Mouse (Mus musculus): ENCODE measurements around the gene Dcp1a. TPM values are rescaled to one million over a fixed set of nuclear protein-coding genes. Genes with fewer than 3 reads are reported as not detected.

Gene Dcp1a
- polyA plus RNA-seq, 1 experiment from 2014 or later, result 16.8 TPM

GRCm38 (mm10) chr14:30504990-30505389, 25.7 kb downstream of the Dcp1a start:
- no peak overlapping the region for H3K9ac ChIP-seq (ENCODE audit: low read length)
- no peak overlapping the region for H3K4me3 ChIP-seq (ENCODE audit: low read length)
- no peaks in the 10 kb centered on the region for H3K9me3 ChIP-seq (replicated peaks; ENCODE audit: control insufficient read depth, low read length)
- peaks cover 14% of the 10 kb centered on the region for H3K36me3 ChIP-seq (ENCODE audit: control insufficient read depth, insufficient read depth)
- no peak overlapping the region for H3K27ac ChIP-seq (ENCODE audit: low read length)
- peaks cover 3% of the 10 kb centered on the region; the same call in 1 of the 2 replicates for H3K4me1 ChIP-seq (ENCODE audit: control insufficient read depth, insufficient read depth, low read length)
- H3K4me2 ChIP-seq (ENCODE audit: low read depth, low read length), result no peak overlapping the region
- no peak for ATAC-seq (replicated peaks; ENCODE audit: extremely low read depth, insufficient read depth, low FRiP score)
- H3K27me3 ChIP-seq (ENCODE audit: control insufficient read depth, insufficient read depth, low read length), result no peaks in the 10 kb centered on the region
- WGBS, result 90% methylated on average over 5 of the region's 5 CpGs

- no peaks in the 10 kb centered on the region for H3K9me3 ChIP-seq (replicated peaks; ENCODE audit: control insufficient read depth, low read length)
- peaks cover 22% of the 10 kb centered on the region for H3K36me3 ChIP-seq (ENCODE audit: control insufficient read depth, insufficient read depth)
- H3K4me2 ChIP-seq (ENCODE audit: low read depth, low read length), result no peak overlapping the region
- no peaks in the 10 kb centered on the region for H3K27me3 ChIP-seq (ENCODE audit: control insufficient read depth, insufficient read depth, low read length)
- no peak overlapping the region for H3K27ac ChIP-seq (ENCODE audit: low read length)
- no peak for ATAC-seq (replicated peaks; ENCODE audit: extremely low read depth, insufficient read depth, low FRiP score)
- no peak overlapping the region for H3K9ac ChIP-seq (ENCODE audit: low read length)
- WGBS, result 91% methylated on average over 6 of the region's 6 CpGs
- no peak overlapping the region for H3K4me3 ChIP-seq (ENCODE audit: low read length)
- H3K4me1 ChIP-seq (ENCODE audit: control insufficient read depth, insufficient read depth, low read length), result peaks cover 8% of the 10 kb centered on the region; the same call in 1 of the 2 replicates
Observed at GRCm38 (mm10) chr14:30510214-30510763, 31.0 kb downstream of the Dcp1a start.

- WGBS, result 48% methylated on average over 5 of the region's 5 CpGs
- Histone ChIP-seq H3K4me3 (ENCODE audit: low read length) (no peak overlapping the region), H3K36me3 (ENCODE audit: control insufficient read depth, insufficient read depth) (peaks cover 21% of the 10 kb centered on the region), H3K4me2 (ENCODE audit: low read depth, low read length) (no peak overlapping the region), H3K27ac (ENCODE audit: low read length) (no peak overlapping the region), H3K27me3 (ENCODE audit: control insufficient read depth, insufficient read depth, low read length) (no peaks in the 10 kb centered on the region), H3K9ac (ENCODE audit: low read length) (no peak overlapping the region), H3K4me1 (ENCODE audit: control insufficient read depth, insufficient read depth, low read length) (peaks cover 5% of the 10 kb centered on the region; the same call in 1 of the 2 replicates), H3K9me3 (replicated peaks; ENCODE audit: control insufficient read depth, low read length) (no peaks in the 10 kb centered on the region)
- ATAC-seq (replicated peaks; ENCODE audit: extremely low read depth, insufficient read depth, low FRiP score), result 0 out of 2 replicates have a peak, but pooled peaks have one; percentile 37
Observed at GRCm38 (mm10) chr14:30512896-30513295, 33.6 kb downstream of the Dcp1a start.

GRCm38 (mm10) chr14:30515931-30516723, 36.8 kb downstream of the Dcp1a start:
- no peaks in the 10 kb centered on the region for H3K9me3 ChIP-seq (replicated peaks; ENCODE audit: control insufficient read depth, low read length)
- no peak overlapping the region for H3K4me3 ChIP-seq (ENCODE audit: low read length)
- H3K4me2 ChIP-seq (ENCODE audit: low read depth, low read length), result no peak overlapping the region
- no peak overlapping the region for H3K9ac ChIP-seq (ENCODE audit: low read length)
- H3K36me3 ChIP-seq (ENCODE audit: control insufficient read depth, insufficient read depth), result peaks cover 34% of the 10 kb centered on the region
- H3K27me3 ChIP-seq (ENCODE audit: control insufficient read depth, insufficient read depth, low read length), result no peaks in the 10 kb centered on the region
- H3K4me1 ChIP-seq (ENCODE audit: control insufficient read depth, insufficient read depth, low read length), result peaks cover 5% of the 10 kb centered on the region; the same call in 1 of the 2 replicates
- no peak overlapping the region for H3K27ac ChIP-seq (ENCODE audit: low read length)
- ATAC-seq (replicated peaks; ENCODE audit: extremely low read depth, insufficient read depth, low FRiP score), result no peak; the same call in 1 of the 2 replicates
- WGBS, result 74% methylated on average over 13 of the region's 13 CpGs

- Histone ChIP-seq H3K27ac (ENCODE audit: low read length) (no peak overlapping the region), H3K36me3 (ENCODE audit: control insufficient read depth, insufficient read depth) (peaks cover 55% of the 10 kb centered on the region), H3K4me2 (ENCODE audit: low read depth, low read length) (no peak overlapping the region), H3K9ac (ENCODE audit: low read length) (no peak overlapping the region), H3K27me3 (ENCODE audit: control insufficient read depth, insufficient read depth, low read length) (no peaks in the 10 kb centered on the region), H3K4me3 (ENCODE audit: low read length) (no peak overlapping the region), H3K9me3 (replicated peaks; ENCODE audit: control insufficient read depth, low read length) (no peaks in the 10 kb centered on the region), H3K4me1 (ENCODE audit: control insufficient read depth, insufficient read depth, low read length) (no peaks in the 10 kb centered on the region)
- WGBS, result 89% methylated on average over 5 of the region's 5 CpGs
- ATAC-seq (replicated peaks; ENCODE audit: extremely low read depth, insufficient read depth, low FRiP score), result no peak
Observed at GRCm38 (mm10) chr14:30519323-30519722, 40.0 kb downstream of the Dcp1a start.

- H3K27me3 ChIP-seq (ENCODE audit: control insufficient read depth, insufficient read depth, low read length), result no peaks in the 10 kb centered on the region
- H3K4me2 ChIP-seq (ENCODE audit: low read depth, low read length), result no peak overlapping the region
- no peak for ATAC-seq (replicated peaks; ENCODE audit: extremely low read depth, insufficient read depth, low FRiP score)
- H3K27ac ChIP-seq (ENCODE audit: low read length), result no peak overlapping the region
- H3K9me3 ChIP-seq (replicated peaks; ENCODE audit: control insufficient read depth, low read length), result no peaks in the 10 kb centered on the region
- H3K36me3 ChIP-seq (ENCODE audit: control insufficient read depth, insufficient read depth), result peaks cover 70% of the 10 kb centered on the region
- peaks cover 3% of the 10 kb centered on the region for H3K4me1 ChIP-seq (ENCODE audit: control insufficient read depth, insufficient read depth, low read length)
- no peak overlapping the region for H3K9ac ChIP-seq (ENCODE audit: low read length)
- no peak overlapping the region for H3K4me3 ChIP-seq (ENCODE audit: low read length)
- 64% methylated on average over 6 of the region's 6 CpGs for WGBS
Observed at GRCm38 (mm10) chr14:30523356-30523755, 44.0 kb downstream of the Dcp1a start.

- no peaks in the 10 kb centered on the region for H3K27me3 ChIP-seq (ENCODE audit: control insufficient read depth, insufficient read depth, low read length)
- 85% methylated on average over 10 of the region's 10 CpGs for WGBS
- peaks cover 16% of the 10 kb centered on the region for H3K4me1 ChIP-seq (ENCODE audit: control insufficient read depth, insufficient read depth, low read length)
- ATAC-seq (replicated peaks; ENCODE audit: extremely low read depth, insufficient read depth, low FRiP score), result no peak
- H3K9ac ChIP-seq (ENCODE audit: low read length), result no peak overlapping the region
- H3K36me3 ChIP-seq (ENCODE audit: control insufficient read depth, insufficient read depth), result peaks cover 30% of the 10 kb centered on the region
- no peak overlapping the region for H3K4me3 ChIP-seq (ENCODE audit: low read length)
- H3K9me3 ChIP-seq (replicated peaks; ENCODE audit: control insufficient read depth, low read length), result no peaks in the 10 kb centered on the region
- H3K4me2 ChIP-seq (ENCODE audit: low read depth, low read length), result no peak overlapping the region
- H3K27ac ChIP-seq (ENCODE audit: low read length), result no peak overlapping the region
Observed at GRCm38 (mm10) chr14:30528392-30528791, 49.1 kb downstream of the Dcp1a start.

GRCm38 (mm10) chr14:30528961-30529360, 49.6 kb downstream of the Dcp1a start:
- H3K4me2 ChIP-seq (ENCODE audit: low read depth, low read length), result no peak overlapping the region
- no peak for ATAC-seq (replicated peaks; ENCODE audit: extremely low read depth, insufficient read depth, low FRiP score)
- H3K27ac ChIP-seq (ENCODE audit: low read length), result no peak overlapping the region
- H3K27me3 ChIP-seq (ENCODE audit: control insufficient read depth, insufficient read depth, low read length), result no peaks in the 10 kb centered on the region
- peaks cover 16% of the 10 kb centered on the region for H3K4me1 ChIP-seq (ENCODE audit: control insufficient read depth, insufficient read depth, low read length)
- peaks cover 25% of the 10 kb centered on the region for H3K36me3 ChIP-seq (ENCODE audit: control insufficient read depth, insufficient read depth)
- WGBS, result 60% methylated on average over 5 of the region's 5 CpGs
- no peaks in the 10 kb centered on the region for H3K9me3 ChIP-seq (replicated peaks; ENCODE audit: control insufficient read depth, low read length)
- H3K9ac ChIP-seq (ENCODE audit: low read length), result no peak overlapping the region
- H3K4me3 ChIP-seq (ENCODE audit: low read length), result no peak overlapping the region

GRCm38 (mm10) chr14:30529454-30529853, 50.1 kb downstream of the Dcp1a start:
- Histone ChIP-seq H3K4me1 (ENCODE audit: control insufficient read depth, insufficient read depth, low read length) (peaks cover 16% of the 10 kb centered on the region), H3K4me3 (ENCODE audit: low read length) (no peak overlapping the region), H3K27ac (ENCODE audit: low read length) (no peak overlapping the region), H3K4me2 (ENCODE audit: low read depth, low read length) (no peak overlapping the region), H3K9ac (ENCODE audit: low read length) (no peak overlapping the region), H3K36me3 (ENCODE audit: control insufficient read depth, insufficient read depth) (peaks cover 24% of the 10 kb centered on the region), H3K9me3 (replicated peaks; ENCODE audit: control insufficient read depth, low read length) (no peaks in the 10 kb centered on the region), H3K27me3 (ENCODE audit: control insufficient read depth, insufficient read depth, low read length) (no peaks in the 10 kb centered on the region)
- 95% methylated on average over 12 of the region's 12 CpGs for WGBS
- ATAC-seq (replicated peaks; ENCODE audit: extremely low read depth, insufficient read depth, low FRiP score), result no peak
